Mouse (Mus musculus): ENCODE results near the gene C730034F03Rik. TPM values are rescaled to one million over a fixed set of nuclear protein-coding genes. Genes with fewer than 3 reads are reported as not detected.
A peak's percentile ranks its signal among the peaks of the same experiment; 100 is the strongest.

Gene C730034F03Rik
- polyA plus RNA-seq, 1 experiment: not detected

GRCm38 (mm10) chr15:89435878-89436277, 6.5 kb downstream of the C730034F03Rik start:
- TF ChIP-seq POLR2A (IDR thresholded peaks at IDR 0.05; ENCODE audit: borderline replicate concordance, control insufficient read depth, low read depth, low read length): no peak
- no peaks in the 10 kb centered on the region for H3K4me1 ChIP-seq (ENCODE audit: control insufficient read depth, insufficient read depth, low read length)
- no peak overlapping the region for H3K4me3 ChIP-seq (replicated peaks; ENCODE audit: control insufficient read depth, low read depth, low read length)
- H3K27ac ChIP-seq (ENCODE audit: control insufficient read depth, insufficient read depth, low read depth, low read length, poor library complexity): no peak overlapping the region
- 83% methylated on average over 5 of the region's 5 CpGs for WGBS

- Histone ChIP-seq H3K4me1 (ENCODE audit: control insufficient read depth, insufficient read depth, low read length) (no peaks in the 10 kb centered on the region), H3K27ac (ENCODE audit: control insufficient read depth, insufficient read depth, low read depth, low read length, poor library complexity) (no peak overlapping the region), H3K4me3 (replicated peaks; ENCODE audit: control insufficient read depth, low read depth, low read length) (no peak overlapping the region)
- TF ChIP-seq CTCF (IDR thresholded peaks at IDR 0.05; ENCODE audit: control insufficient read depth, insufficient read depth, low read length) (no peak), POLR2A (IDR thresholded peaks at IDR 0.05; ENCODE audit: borderline replicate concordance, control insufficient read depth, low read depth, low read length) (no peak)
- 47% methylated on average over 8 of the region's 8 CpGs for WGBS
These were observed 13.2 kb downstream of the C730034F03Rik start for GRCm38 (mm10) chr15:89442486-89443070.

GRCm38 (mm10) chr15:89452906-89453864, 23.8 kb downstream of the C730034F03Rik start:
- H3K4me3 ChIP-seq (replicated peaks; ENCODE audit: control insufficient read depth, low read depth, low read length): no peak overlapping the region
- WGBS: 6% methylated on average over 24 of the region's 24 CpGs
- no peak for TF ChIP-seq POLR2A (IDR thresholded peaks at IDR 0.05; ENCODE audit: borderline replicate concordance, control insufficient read depth, low read depth, low read length)
- TF ChIP-seq CTCF (IDR thresholded peaks at IDR 0.05; ENCODE audit: control insufficient read depth, insufficient read depth, low read length): peak; percentile 7; the same call in 1 of the 2 replicates

GRCm38 (mm10) chr15:89453865-89454478, 24.6 kb downstream of the C730034F03Rik start, which contains the start of gene Mapk8ip2:
Gene Mapk8ip2 (plus strand): TSS chr15:89453913.
- 5% methylated on average over 53 of the region's 53 CpGs for WGBS
- H3K4me1 ChIP-seq (ENCODE audit: control insufficient read depth, insufficient read depth, low read length): no peaks in the 10 kb centered on the region
- H3K27ac ChIP-seq (ENCODE audit: control insufficient read depth, insufficient read depth, low read depth, low read length, poor library complexity): no peak within 1 kb of the TSS
- no peak within 1 kb of the TSS for H3K4me3 ChIP-seq (replicated peaks; ENCODE audit: control insufficient read depth, low read depth, low read length)
- TF ChIP-seq CTCF (IDR thresholded peaks at IDR 0.05; ENCODE audit: control insufficient read depth, insufficient read depth, low read length): no peak
- TF ChIP-seq POLR2A (IDR thresholded peaks at IDR 0.05; ENCODE audit: borderline replicate concordance, control insufficient read depth, low read depth, low read length): no peak

More at GRCm38 (mm10) chr15:89452906-89453864, 23.8 kb downstream of the C730034F03Rik start:
- Histone ChIP-seq H3K4me1 (ENCODE audit: control insufficient read depth, insufficient read depth, low read length) (no peaks in the 10 kb centered on the region), H3K27ac (ENCODE audit: control insufficient read depth, insufficient read depth, low read depth, low read length, poor library complexity) (no peak overlapping the region)

GRCm38 (mm10) chr15:89454857-89455256, 25.5 kb downstream of the C730034F03Rik start:
- H3K4me1 ChIP-seq (ENCODE audit: control insufficient read depth, insufficient read depth, low read length): peaks cover 1% of the 10 kb centered on the region; the same call in 1 of the 2 replicates
- WGBS: 31% methylated on average over 6 of the region's 6 CpGs
- no peak for TF ChIP-seq CTCF (IDR thresholded peaks at IDR 0.05; ENCODE audit: control insufficient read depth, insufficient read depth, low read length)
- TF ChIP-seq POLR2A (IDR thresholded peaks at IDR 0.05; ENCODE audit: borderline replicate concordance, control insufficient read depth, low read depth, low read length): no peak

GRCm38 (mm10) chr15:89455642-89456041, 26.3 kb downstream of the C730034F03Rik start:
- WGBS: 69% methylated on average over 6 of the region's 6 CpGs
- no peak overlapping the region for H3K27ac ChIP-seq (ENCODE audit: control insufficient read depth, insufficient read depth, low read depth, low read length, poor library complexity)
- no peak overlapping the region for H3K4me3 ChIP-seq (replicated peaks; ENCODE audit: control insufficient read depth, low read depth, low read length)
- TF ChIP-seq CTCF (IDR thresholded peaks at IDR 0.05; ENCODE audit: control insufficient read depth, insufficient read depth, low read length) (no peak), POLR2A (IDR thresholded peaks at IDR 0.05; ENCODE audit: borderline replicate concordance, control insufficient read depth, low read depth, low read length) (no peak)
- peaks cover 1% of the 10 kb centered on the region; the same call in 1 of the 2 replicates for H3K4me1 ChIP-seq (ENCODE audit: control insufficient read depth, insufficient read depth, low read length)

More at GRCm38 (mm10) chr15:89454857-89455256, 25.5 kb downstream of the C730034F03Rik start:
- Histone ChIP-seq H3K27ac (ENCODE audit: control insufficient read depth, insufficient read depth, low read depth, low read length, poor library complexity) (no peak overlapping the region), H3K4me3 (replicated peaks; ENCODE audit: control insufficient read depth, low read depth, low read length) (no peak overlapping the region)

- no peak for TF ChIP-seq CTCF (IDR thresholded peaks at IDR 0.05; ENCODE audit: control insufficient read depth, insufficient read depth, low read length)
- no peak for TF ChIP-seq POLR2A (IDR thresholded peaks at IDR 0.05; ENCODE audit: borderline replicate concordance, control insufficient read depth, low read depth, low read length)
- Histone ChIP-seq H3K27ac (ENCODE audit: control insufficient read depth, insufficient read depth, low read depth, low read length, poor library complexity) (no peak overlapping the region), H3K4me3 (replicated peaks; ENCODE audit: control insufficient read depth, low read depth, low read length) (no peak overlapping the region), H3K4me1 (ENCODE audit: control insufficient read depth, insufficient read depth, low read length) (peaks cover 1% of the 10 kb centered on the region; the same call in 1 of the 2 replicates)
- WGBS: 2% methylated on average over 15 of the region's 15 CpGs
These were observed 29.6 kb downstream of the C730034F03Rik start for GRCm38 (mm10) chr15:89458942-89459341.

GRCm38 (mm10) chr15:89459821-89460220, 30.4 kb downstream of the C730034F03Rik start:
- Histone ChIP-seq H3K4me1 (ENCODE audit: control insufficient read depth, insufficient read depth, low read length) (peaks cover 1% of the 10 kb centered on the region; the same call in 1 of the 2 replicates), H3K27ac (ENCODE audit: control insufficient read depth, insufficient read depth, low read depth, low read length, poor library complexity) (no peak overlapping the region), H3K4me3 (replicated peaks; ENCODE audit: control insufficient read depth, low read depth, low read length) (no peak overlapping the region)
- WGBS: 78% methylated on average over 7 of the region's 7 CpGs
- TF ChIP-seq POLR2A (IDR thresholded peaks at IDR 0.05; ENCODE audit: borderline replicate concordance, control insufficient read depth, low read depth, low read length): no peak
- no peak for TF ChIP-seq CTCF (IDR thresholded peaks at IDR 0.05; ENCODE audit: control insufficient read depth, insufficient read depth, low read length)

Data from bone marrow, adult 2 months (tissue).